Mouse (Mus musculus): ENCODE measurements around the gene Pax4.

Gene Pax4

DNA sequence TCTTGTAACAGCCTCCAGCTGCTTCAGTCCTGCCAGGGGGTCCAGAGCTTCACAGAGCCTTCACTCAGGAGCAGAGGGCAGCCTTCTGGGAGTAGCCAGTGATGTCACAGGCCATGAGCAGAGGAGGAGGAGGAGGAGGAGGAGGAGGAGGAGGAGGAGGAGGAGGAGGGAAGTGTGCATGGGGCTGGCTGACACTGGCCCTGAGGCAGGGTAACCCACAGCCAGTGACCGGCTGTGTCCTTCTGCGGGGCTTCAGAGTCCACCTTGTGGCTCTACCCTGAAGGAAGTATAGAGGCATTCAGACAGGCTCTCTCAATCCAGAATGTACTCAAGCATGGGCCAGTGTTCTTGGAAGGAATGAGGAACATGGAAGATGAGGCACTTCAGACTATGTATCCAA, at the start of gene Pax4:
Gene Pax4, minus strand, starts transcription at position 101 of the 400 bp plus-strand sequence.
- DNase-seq: no peak

DNA sequence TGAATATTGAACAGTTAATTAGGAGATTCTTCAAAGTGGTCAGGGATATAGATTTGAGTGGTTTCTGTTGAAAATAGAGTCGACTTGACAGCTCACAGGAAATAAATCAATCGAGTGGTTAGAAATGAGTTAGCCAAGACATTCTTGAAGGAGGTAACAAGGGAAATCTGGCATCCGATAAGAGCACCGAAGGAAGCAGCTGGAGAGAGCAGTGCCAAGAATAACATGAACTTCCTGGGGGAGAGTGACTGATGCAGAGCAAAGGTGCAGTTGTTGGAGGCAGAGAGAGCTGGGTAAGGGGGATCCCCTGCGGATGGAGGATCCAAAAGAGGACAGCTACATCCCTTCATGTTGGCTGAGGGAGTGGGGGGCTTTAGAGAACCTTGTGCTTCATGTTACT, 48.7 kb upstream of the Pax4 start:
- peak in 1 of 2 experiments; percentile 41 for DNase-seq

DNA sequence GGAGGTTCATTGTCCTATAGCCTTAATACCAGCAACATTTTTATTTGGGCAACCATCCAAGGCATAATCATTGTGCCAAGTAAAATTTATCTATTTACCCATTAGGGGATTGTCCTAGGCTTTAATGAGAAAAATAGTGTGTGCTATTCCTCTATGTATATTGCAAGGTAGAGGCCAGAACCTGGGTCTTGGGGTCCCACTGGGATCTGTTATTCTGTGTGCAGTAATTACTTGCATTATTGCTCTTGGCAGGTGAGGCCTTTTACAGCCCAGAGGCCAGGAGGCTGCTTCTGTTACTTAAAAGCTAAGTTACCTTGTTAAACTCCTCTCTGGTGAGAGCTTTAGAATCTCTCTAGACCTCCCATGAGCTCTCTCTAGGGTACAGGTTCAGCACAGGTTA, 42.0 kb upstream of the Pax4 start:
- DNase-seq: no peak

DNA sequence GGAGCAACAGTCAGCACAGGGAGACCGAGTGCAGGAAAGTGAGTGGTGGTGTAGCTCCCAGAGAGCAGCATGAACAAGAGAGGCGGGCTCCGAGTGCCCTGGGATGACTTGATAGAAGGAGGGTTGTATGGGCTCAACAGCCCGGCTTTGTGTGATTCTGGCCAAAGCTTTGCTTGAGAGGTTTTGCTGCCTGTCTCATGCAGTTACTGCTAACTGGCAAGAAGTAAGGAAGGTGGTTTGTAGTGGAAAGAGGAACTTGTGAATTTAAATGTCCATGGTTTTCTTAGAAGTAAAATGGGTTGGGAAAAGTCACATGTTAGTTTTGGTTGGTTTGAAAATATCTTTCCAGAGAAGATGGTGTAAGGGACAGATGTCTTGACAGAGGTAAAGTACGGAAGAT, 41.5 kb upstream of the Pax4 start:
- DNase-seq: no peak

DNA sequence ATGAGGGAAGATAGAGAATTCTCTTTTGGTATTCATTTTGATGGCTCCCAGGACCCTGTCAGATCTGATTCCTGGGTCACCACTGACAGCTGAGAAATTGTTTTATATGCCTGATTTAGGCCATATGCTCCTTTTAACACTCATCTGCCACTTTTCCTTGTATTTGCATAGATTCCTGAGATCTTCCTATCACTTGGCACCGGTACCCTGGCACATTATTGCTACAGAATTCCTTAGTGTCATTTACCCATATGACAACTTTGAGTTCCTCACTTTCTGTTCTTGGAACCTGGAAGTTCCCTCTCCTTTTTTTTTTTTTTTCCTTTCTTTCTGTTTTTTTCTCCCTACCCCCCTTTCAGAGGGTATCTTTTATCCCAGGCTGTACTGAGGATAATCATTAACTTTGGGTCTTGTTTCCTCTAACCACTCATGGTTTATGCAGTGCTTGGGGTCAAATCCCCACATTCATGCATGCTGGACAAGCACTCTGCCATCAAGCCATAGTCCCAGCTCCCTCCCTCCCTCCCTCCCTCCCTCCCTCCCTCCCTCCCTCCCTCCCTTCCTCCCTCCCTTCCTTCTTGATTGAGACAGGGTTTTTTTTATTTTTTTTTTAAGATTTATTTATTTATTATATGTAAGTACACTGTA, 39.2 kb upstream of the Pax4 start:
- DNase-seq: no peak

DNA sequence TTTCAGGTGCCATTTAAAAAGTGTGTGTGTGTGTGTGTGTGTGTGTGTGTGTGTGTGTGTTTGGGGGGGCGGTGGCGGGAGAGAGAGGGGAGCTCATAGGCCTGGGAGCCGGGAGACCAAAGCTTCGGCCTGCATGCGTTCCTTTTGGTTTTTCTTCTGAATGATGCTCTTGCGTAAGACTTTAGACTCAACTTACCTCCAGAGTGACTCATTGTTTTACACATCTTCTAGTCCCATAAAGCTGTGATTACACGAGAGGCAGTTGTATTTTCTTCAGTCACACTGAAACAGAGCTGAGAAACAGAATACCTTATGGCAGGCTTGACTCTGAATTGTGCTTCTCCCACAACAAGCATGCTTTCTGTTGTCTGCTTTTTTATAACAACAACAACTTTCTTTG, 37.8 kb upstream of the Pax4 start:
- DNase-seq: no peak

DNA sequence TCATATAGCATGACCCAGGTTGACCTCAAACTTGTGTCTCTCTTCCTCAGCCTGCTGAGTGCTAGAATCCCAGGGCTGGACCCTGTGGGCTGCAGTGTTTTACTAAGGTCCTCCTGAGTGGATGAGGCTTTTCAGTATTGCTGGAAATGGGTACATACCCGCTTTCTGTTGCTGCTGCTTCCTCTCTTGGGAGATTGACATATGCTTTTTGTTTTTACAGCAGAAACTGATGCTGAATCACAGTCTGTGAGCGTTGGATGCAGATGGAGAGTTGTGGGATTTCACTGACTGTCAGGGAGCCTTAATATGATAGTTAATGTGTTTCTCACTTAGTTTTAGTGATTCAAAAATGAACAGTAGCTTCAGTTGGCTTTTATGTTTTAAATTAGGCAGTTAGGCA, 37.3 kb upstream of the Pax4 start:
- no peak for DNase-seq

DNA sequence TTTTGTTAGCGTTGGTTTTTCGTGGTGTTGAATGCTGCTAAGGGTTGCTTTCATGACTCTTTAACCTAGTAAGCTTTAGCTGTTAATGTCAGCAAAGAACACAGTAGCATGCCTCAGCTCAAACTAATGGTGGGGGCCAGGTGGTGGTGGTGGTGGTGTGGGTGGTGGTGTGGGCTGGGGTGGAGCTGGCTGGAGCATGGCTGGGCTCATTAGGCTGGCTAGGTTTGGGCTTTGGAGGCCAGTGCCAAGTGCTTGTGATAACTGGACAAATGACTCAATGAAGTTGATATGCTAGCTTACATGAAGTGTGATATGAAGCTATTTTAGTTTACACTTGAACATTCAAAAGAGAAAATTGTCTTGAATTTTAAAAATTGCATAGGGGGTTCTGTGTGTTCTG, 36.9 kb upstream of the Pax4 start:
- no peak for DNase-seq

DNA sequence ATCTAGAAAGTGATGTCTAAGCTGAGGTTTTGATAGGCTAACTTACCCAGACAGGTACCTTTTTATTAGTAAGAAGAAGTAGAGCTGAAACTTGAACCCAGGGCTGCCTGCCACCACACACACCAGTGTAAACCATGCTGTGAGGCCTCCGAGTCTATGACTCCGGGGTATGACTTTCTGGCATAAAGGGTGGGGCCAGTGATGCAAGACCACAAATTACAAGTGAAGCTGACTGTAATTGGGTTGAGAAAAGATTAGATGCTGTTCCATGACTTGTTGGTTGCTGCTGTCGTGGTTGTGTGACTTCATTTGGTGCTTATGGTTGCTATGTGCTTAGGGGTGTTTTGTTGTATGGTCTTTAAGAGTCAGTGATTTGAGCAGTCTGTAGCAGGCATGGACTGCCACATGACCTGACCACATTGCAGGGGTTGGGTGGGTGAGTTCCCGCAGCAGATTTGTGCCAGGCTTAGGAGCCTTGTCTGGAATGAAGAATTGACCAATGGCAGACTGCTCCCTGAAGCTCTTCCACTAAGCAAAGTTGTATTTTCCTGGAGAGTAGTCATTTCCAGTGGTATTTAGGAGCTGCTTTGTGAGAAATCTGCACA, 33.7 kb upstream of the Pax4 start:
- DNase-seq: peak in 1 of 2 experiments; percentile 9

DNA sequence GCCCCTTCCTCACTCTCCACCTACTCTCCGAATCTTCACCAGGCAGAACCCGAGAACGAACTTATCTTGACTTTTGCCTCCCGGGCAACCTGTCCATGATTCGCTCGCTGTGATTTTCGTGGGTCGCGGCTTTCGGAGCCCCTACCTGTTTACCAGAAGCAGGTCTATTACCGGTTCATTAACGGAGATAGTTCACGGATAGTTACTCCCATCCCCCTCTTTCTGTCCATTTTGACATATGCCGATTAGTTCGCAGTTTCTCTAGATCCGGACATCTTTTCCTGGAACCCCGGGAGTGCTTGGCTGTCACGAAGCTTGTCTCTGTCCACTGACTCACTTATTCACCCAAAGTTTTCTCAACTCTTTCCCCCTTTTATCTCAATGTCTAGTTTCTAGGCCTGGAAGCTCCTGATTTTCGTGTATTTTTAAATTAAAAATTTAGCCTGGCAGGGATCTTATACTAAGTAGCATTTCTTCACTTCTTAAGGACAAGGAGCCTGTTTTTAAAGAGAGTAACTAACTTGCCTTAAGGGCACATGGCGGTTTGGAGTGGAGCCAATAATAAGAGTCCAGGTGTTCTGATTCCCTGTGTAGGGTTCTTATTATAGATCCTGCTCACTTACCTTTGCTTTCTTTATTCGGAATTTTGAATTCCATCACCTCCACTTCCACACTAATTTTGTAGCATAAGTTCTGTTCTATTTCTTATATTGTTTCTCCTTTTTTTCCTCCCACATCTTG, 31.8 kb upstream of the Pax4 start:
- peak in 1 of 2 experiments; percentile 32 for DNase-seq

DNA sequence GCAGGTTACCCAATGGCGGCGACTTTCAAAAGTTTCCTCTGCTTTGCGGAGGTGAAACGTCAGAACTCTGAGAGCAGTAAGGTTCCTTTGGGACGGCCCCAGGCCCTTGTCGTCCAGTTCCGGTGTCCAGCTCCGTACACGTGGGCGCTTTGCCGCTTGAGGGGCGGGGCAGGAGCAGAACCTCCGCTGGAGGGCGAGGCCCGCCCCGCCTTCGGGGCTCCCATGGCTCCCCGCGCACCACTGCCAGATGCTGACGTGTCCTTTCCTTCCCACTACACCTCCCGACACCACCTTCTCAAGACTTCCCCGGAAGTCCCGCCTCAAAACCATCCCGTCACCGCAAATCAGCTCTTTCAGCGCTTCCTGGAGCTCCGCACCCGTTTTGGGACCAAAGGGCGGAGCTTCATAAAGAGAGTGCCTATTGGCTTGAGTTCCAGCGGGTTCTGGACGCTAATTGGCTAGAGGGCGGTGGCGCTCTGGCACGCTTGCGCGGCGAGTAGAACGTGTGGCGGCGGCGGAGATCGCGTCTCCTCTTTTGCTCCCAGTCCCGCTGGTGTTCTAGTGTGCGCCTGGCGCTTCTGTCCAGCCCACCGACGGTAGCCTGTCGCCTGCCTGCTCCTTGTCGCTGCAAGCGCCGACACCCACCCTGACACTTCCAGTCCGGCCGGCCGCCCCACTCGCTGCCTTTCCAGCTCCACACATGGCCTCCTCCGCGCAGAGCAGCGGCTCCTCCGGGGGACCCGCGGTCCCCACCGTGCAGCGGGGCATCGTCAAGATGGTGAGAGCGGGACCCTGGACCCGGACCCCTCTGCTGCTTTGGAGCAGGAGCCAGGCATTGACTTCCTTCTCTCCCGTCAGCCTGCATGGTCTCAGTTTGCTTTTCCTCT, 31.0 kb upstream of the Pax4 start:
- DNase-seq: peak; percentile 100

DNA sequence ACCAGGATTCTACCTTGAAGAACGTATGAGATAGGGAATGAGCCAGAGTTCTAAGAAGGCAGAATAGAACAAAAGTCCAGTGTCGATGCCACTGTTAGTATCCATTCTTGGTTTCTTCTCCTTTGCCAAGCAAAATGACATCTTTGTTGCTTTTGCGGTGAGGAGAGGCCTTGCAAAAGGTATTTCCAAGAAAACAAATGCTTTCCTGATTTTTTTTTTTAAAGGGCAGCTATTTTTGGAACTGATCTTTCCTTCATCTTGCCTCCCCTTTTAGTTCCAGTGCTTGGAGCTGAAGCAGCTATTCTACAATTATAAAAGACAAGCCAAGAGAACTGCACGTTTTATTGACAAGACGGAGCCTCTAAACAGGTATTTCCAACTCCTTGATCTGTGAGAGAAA, 25.7 kb upstream of the Pax4 start, which contains the start of gene Snd1:
Gene Snd1, plus strand, starts transcription at position 301 of the 400 bp plus-strand sequence.
- no peak for DNase-seq

DNA sequence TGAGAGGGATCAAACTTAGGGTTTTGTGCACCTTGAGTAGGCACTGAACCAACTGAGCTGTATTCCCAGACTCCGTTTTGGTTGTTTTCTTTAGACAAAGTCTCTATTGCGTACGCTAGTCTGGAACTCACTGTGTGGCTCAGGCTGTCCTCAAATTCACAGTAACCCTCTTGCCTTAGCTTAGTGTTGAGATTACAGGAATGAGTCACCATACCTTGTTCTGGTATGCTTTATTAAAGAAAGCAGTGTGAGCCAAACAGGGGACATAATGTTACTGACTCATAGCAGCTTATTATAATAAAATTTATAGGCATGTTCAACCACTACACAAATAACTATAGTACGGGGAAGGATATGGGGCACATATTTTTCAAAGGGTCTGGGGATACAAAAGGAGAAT, 25.1 kb upstream of the Pax4 start:
- DNase-seq: no peak

DNA sequence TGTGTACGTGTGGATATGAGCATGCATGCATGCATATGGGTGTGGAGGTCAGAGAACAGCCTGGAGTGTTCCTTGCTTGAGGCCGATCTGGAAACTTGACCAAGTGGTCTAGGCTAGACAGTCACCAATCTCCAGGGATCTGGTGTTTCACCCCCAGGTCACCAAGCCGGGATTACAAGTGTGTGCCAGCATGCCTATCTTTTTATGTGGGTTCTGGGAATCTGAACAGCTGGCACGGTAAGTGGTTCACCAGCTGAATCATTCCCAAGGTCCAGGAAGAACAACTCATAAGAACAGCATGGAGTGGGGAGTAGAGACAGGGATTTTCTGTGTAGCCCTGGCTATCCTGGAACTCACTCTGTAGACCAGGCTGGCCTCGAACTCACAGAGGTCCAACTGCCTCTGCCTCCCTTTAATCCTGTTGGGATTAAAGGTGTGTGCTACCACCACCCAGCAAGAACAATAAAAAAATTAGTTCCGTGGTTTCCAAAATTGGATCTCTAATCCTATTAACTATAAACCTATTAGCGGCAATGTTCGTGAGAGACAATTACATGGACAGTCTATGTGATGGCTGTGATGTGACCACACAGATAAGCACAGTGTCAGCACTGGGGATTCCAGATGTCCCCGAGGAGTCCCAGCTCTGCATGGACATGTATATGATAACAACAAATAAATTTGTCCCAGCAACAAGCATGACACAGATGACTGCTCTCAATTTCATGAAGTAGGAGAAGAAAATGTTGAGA, 22.3 kb upstream of the Pax4 start:
- DNase-seq: no peak

DNA sequence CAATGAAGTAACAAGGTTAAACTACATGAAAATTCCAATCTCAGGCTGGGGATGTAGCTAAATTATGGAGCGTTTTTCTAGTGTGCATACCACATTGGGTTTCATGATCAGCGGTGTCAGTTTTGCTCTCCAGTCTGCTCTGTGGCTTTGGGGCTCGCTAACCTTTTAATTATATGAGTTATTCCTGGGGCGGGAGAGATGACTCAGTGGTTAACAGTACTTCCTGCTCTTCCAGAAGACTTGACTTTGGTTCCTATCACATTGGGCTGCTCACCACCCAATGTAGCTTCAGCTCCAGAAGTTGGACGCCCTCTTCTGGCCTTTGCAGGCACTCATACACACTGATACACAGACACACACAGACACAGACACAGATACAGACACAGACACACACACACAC, 21.5 kb upstream of the Pax4 start:
- no peak for DNase-seq

DNA sequence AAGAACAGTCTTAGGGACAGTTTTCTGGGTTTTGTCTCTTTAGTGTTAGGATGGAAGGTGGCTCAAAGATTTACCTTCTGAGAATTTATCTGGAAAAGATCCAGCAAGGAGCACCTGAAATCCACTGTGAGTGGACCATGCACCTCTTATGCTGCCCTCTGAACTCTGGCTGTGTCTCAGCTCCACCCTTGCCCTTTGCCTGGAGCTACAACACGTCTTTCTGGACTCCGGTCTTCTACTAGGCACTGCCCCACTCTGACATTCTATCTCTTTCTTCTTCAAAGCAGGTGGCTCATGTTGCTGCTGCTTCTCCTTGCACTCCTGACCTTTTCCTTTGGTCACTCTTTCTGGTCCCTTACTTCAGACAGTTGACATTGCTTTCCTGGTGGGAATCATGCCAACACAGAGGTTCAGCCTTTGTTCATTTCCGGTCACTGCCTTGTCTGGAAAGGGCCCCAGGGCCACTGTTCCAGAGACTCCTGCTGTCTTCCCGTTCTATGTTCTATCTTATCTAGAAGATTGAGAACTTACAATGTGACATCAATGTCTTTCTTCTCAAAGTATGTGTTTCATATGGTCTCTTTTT, 21.0 kb upstream of the Pax4 start:
- no peak for DNase-seq

DNA sequence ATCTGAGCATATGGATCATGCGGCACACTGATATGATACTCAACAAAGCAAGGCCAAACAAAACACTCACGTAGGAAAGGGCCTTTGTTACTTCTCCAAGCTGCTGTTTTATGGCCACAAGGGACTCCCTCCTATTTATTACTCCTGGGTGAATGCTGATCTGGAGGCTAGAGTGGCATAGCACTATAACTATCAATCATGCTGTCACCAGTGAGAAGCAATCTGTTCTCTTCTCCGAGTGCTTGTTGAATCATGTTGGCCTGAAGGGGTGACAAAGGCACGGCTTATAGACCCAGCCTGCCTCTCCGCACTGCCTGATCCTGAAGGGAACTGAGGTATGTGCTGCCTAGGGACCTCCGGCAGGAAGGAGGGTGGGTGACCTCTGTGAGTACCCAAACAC, 15.5 kb upstream of the Pax4 start:
- DNase-seq: no peak

DNA sequence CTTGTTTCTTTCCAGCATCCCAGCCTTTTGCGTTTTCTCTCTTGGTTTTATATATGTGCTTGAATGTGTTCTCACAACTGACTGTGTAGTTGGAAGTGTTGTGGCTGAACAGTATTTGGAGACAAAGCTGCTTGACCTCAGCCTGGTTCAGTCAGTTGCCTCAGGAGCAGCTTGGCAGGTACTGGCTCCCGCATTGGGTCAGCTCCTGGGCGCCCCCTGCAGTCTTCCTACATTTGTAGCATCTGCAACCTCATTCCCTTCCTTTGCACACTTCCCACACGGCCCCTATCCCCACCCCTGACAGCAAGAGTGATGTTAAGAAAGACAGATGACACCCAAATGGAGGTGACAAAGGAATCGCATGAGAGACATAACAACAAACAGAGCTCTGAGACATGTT, 11.4 kb upstream of the Pax4 start:
- DNase-seq: peak; percentile 67 to 74

DNA sequence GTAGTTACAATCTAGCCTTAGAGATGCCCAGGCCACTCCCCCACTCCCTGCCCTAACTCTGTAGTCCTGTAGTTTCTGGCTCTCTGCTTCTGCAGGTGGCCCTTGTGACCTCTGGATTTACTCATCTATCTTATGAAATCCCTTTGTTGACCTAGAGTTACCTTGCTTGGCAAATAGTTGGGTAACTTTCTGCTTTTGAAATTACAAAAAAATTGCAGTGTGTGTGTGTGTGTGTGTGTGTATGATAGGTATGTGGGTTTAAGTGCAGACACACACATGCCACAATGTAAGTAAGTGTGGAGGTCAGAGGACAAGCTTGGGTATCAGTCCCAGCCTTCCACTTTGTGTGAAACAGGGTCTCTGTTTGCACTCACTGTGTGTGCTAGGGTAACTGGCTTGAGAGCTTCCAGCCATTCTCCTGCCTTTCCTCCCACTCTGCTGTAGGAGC, 10.1 kb upstream of the Pax4 start:
- DNase-seq: peak in 1 of 2 experiments; percentile 5

DNA sequence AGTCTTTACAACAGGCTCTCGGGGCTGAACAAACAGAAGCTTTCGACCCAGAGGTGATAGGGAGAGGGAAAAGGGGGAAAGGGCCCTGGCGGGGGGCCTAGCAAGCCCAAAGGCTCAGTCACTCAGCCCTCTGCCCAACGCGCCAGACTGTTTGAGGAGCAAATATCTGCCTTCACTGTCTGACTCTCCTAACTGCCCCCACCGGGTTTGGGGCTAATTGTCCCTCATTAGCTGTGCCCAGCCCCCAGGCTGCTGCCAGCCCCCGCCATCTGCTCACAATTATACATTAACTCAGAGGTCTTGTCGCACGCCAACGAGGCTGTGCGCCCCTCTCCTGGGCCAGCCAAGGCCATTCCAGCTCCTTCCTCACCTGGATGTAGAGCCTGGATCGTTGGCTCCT, 1.8 kb upstream of the Pax4 start:
- DNase-seq: no peak

DNA sequence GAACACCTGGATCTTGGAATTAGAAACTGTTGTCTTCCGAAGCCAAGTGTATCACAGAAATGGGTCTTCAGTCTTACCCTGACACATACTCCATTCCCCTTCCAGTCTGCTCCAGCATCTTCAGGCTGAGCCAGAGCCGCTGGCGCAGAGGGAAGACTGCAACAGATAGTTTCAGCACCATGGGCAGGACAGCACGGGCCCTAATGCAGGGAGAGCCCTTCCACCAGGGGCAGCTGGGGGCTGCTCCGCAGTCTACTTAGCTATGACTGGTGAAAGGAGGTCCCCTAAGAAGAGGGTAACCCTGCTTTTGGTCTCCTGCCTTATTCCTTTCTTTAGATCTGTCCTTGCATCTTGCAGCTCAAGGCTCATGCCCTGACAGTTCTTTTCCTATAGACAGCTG, 1.3 kb upstream of the Pax4 start:
- DNase-seq: no peak

DNA sequence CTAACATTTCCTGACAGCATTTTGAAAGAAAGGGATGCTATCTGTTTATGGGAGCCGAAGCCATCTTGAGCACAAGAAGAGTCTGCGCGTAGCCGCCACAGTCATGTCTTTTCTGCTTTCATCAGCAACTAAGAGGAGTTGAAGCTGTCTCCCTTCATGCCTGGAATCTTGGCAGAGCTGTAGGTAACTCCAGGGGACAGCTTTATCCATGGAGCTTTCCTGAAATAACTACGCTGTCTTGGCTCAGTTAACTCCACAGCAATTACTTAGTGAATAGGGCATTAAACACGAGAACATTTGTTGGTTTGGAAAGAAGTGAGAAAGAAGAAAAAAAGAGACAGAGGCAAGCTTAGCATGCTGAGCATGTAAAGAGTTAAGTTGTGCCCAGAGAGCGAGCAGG, 1.2 kb downstream of the Pax4 start:
- no peak for DNase-seq

Data from lung, adult 18-20 months (tissue).